Comparison of ENCODE assay signal across 8 mouse cellular contexts in genomic region chr11:69846738-69847688, GRCm38 (mm10). TPM values are rescaled to one million over a fixed set of nuclear protein-coding genes. Genes with fewer than 3 reads are reported as not detected.
DNase-seq lines count a peak whose midpoint lies in the region; ATAC-seq and TF ChIP-seq lines count a peak whose summit lies in the region.

No protein-coding gene starts in this region.

- H3K9me3 ChIP-seq in kidney, postnatal 0 days (replicated peaks; ENCODE audit: low read length): no peaks in the 10 kb centered on the region

- TF ChIP-seq CTCF in heart, adult 2 months (IDR thresholded peaks at IDR 0.05): no peak
- no peak for TF ChIP-seq CTCF in kidney, postnatal 0 days (IDR thresholded peaks at IDR 0.05; ENCODE audit: low read depth)

- H3K27ac ChIP-seq in brown adipose tissue, adult 24 weeks (replicated peaks; ENCODE audit: low read depth, low read length): peak overlapping the region; percentile 88
- H3K27ac ChIP-seq in heart, adult 2 months: peak overlapping the region; percentile 84
- H3K27ac ChIP-seq in kidney, postnatal 0 days: peak overlapping the region; percentile 96
- H3K27ac ChIP-seq in macrophage: peak overlapping the region; percentile 56

- no peaks in the 10 kb centered on the region for H3K79me2 ChIP-seq in heart, adult 2 months (replicated peaks; ENCODE audit: control insufficient read depth, insufficient read depth, low read length)
- no peaks in the 10 kb centered on the region; the same call in 1 of the 2 replicates for H3K79me2 ChIP-seq in macrophage (ENCODE audit: inconsistent target)

- no peaks in the 10 kb centered on the region for H3K27me3 ChIP-seq in heart, adult 2 months (ENCODE audit: control insufficient read depth, insufficient read depth, low read length)
- H3K27me3 ChIP-seq in kidney, postnatal 0 days (ENCODE audit: insufficient read depth, low read length): no peaks in the 10 kb centered on the region

- H3K4me2 ChIP-seq in kidney, postnatal 0 days (ENCODE audit: low read length): peak overlapping the region; percentile 75

- intact Hi-C loops in heart, adult 2 months (cut with DNase I): no loop called here

- peaks cover 11% of the 10 kb centered on the region for H3K4me1 ChIP-seq in brown adipose tissue, adult 24 weeks (ENCODE audit: control insufficient read depth, insufficient read depth, insufficient read length, low read length)
- H3K4me1 ChIP-seq in heart, adult 2 months (ENCODE audit: control insufficient read depth, insufficient read depth, low read length): peaks cover 5% of the 10 kb centered on the region
- peaks cover 9% of the 10 kb centered on the region; the same call in 1 of the 2 replicates for H3K4me1 ChIP-seq in kidney, postnatal 0 days (replicated peaks; ENCODE audit: insufficient read depth, low read length)

- DNase-seq in ovary, postnatal 36 days (ENCODE audit: low spot score): peak; percentile 30
- no peak for DNase-seq in ovary, postnatal 14 days (ENCODE audit: low spot score)
- peak; percentile 58 to 61 for DNase-seq in heart, adult 2 months
- DNase-seq in kidney, postnatal 0 days (ENCODE audit: low spot score): peak; percentile 46
- no peak for DNase-seq in frontal cortex, postnatal 10 days (ENCODE audit: low spot score in 2 of 2)
- DNase-seq in testis, postnatal 14 days (ENCODE audit: low spot score): no peak

- no peak for TF ChIP-seq POLR2A in heart, adult 2 months (IDR thresholded peaks at IDR 0.05; ENCODE audit: insufficient read depth, low read depth, low read length)

- peak overlapping the region; percentile 86 for H3K9ac ChIP-seq in heart, adult 2 months (ENCODE audit: low read depth, low read length)
- H3K9ac ChIP-seq in kidney, postnatal 0 days (ENCODE audit: low read depth, low read length): peak overlapping the region; percentile 83

- ATAC-seq in kidney, postnatal 0 days (replicated peaks; ENCODE audit: low FRiP score, low read depth): peak; percentile 27

- WGBS in heart, adult 2 months: 15% methylated on average over 37 of the region's 37 CpGs
- 8% methylated on average over 37 of the region's 37 CpGs for WGBS in kidney, postnatal 0 days
- 12% methylated on average over 37 of the region's 37 CpGs for WGBS in macrophage (ENCODE audit: missing documents)

- no peak for TF ChIP-seq EP300 in heart, adult 2 months (IDR thresholded peaks at IDR 0.05; ENCODE audit: insufficient read depth, low read depth, low read length)

- no peaks in the 10 kb centered on the region; the same call in 1 of the 2 replicates for H3K36me3 ChIP-seq in heart, adult 2 months (ENCODE audit: control insufficient read depth, insufficient read depth, low read length)
- H3K36me3 ChIP-seq in kidney, postnatal 0 days (ENCODE audit: insufficient read depth, low read length): peaks cover 28% of the 10 kb centered on the region
- peaks cover 15% of the 10 kb centered on the region; the same call in 1 of the 2 replicates for H3K36me3 ChIP-seq in macrophage (ENCODE audit: inconsistent target)

- peak overlapping the region; percentile 90 for H3K4me3 ChIP-seq in brown adipose tissue, adult 24 weeks (ENCODE audit: insufficient read depth, low read depth, low read length)
- peak overlapping the region; percentile 75 for H3K4me3 ChIP-seq in heart, adult 2 months
- peak overlapping the region; percentile 75 for H3K4me3 ChIP-seq in kidney, postnatal 0 days (replicated peaks; ENCODE audit: low read depth, low read length)
- H3K4me3 ChIP-seq in macrophage (ENCODE audit: inconsistent target): peak overlapping the region; percentile 88

RNA-seq across cellular contexts. Expression of gene Plscr3, which starts 0.8 kb away (rescaled TPM):
- polyA plus RNA-seq in brown adipose tissue, adult 24 weeks (2012; ENCODE audit: insufficient read depth, insufficient read length, missing spikeins): 18.7 TPM in 2 replicates
- total RNA-seq in heart, adult 2 months (2021): 10 to 100 TPM; 21.2 to 22.4 TPM
- 45.3 and 48.3 TPM in 2 replicates for polyA plus RNA-seq in heart, adult 2 months (2012; rRNA removed)
- polyA plus RNA-seq in kidney, postnatal 0 days (2015; fragmentation: Nextera tagmentation; extraction: Ambion mirVana): 96.4 and 102 TPM in 2 replicates
- 10 to 100 TPM in 19 of 26 experiments, 1 to 10 TPM in 7; 7.2 to 31.0 (median 17.1) TPM for total RNA-seq in macrophage (2018; cell fraction: chromatin; rRNA removed)
- total RNA-seq in macrophage (2018; cell fraction: cytosol; rRNA removed): 10 to 100 TPM; 20.0 to 38.9 (median 29.8) TPM
- total RNA-seq in macrophage (2018; cell fraction: nucleus; rRNA removed): 10 to 100 TPM; 13.3 to 60.6 (median 23.1) TPM
- polyA plus RNA-seq in macrophage (2018): 23.8 to 38.1 TPM (median 36.6 TPM) in 3 replicates

RNA-seq across cellular contexts. Expression of gene Tmem256, which starts 8.7 kb away (rescaled TPM):
- polyA plus RNA-seq in brown adipose tissue, adult 24 weeks (2012; ENCODE audit: insufficient read depth, insufficient read length, missing spikeins): 206 and 248 TPM in 2 replicates
- total RNA-seq in heart, adult 2 months (2021): 100 to 1,000 TPM; 214 to 254 TPM
- polyA plus RNA-seq in heart, adult 2 months (2012; rRNA removed): 308 and 350 TPM in 2 replicates
- polyA plus RNA-seq in kidney, postnatal 0 days (2015; fragmentation: Nextera tagmentation; extraction: Ambion mirVana): 485 and 528 TPM in 2 replicates
- 100 to 1,000 TPM in 11 of 26 experiments, 10 to 100 TPM in 15; 25.0 to 220 (median 82.7) TPM for total RNA-seq in macrophage (2018; cell fraction: chromatin; rRNA removed)
- 100 to 1,000 TPM; 247 to 418 (median 311) TPM for total RNA-seq in macrophage (2018; cell fraction: cytosol; rRNA removed)
- 100 to 1,000 TPM in 22 of 26 experiments, 10 to 100 TPM in 4; 66.1 to 274 (median 151) TPM for total RNA-seq in macrophage (2018; cell fraction: nucleus; rRNA removed)
- polyA plus RNA-seq in macrophage (2018): 71.2 to 302 TPM (median 269 TPM) in 3 replicates

RNA-seq across cellular contexts. Expression of gene Nlgn2, which starts 9.4 kb away (rescaled TPM):
- polyA plus RNA-seq in brown adipose tissue, adult 24 weeks (2012; ENCODE audit: insufficient read depth, insufficient read length, missing spikeins): 1.8 and 2.7 TPM in 2 replicates
- total RNA-seq in heart, adult 2 months (2021): 1 to 10 TPM; 3.4 to 5.0 TPM
- 6.0 and 6.7 TPM in 2 replicates for polyA plus RNA-seq in heart, adult 2 months (2012; rRNA removed)
- 4.1 and 4.7 TPM in 2 replicates for polyA plus RNA-seq in kidney, postnatal 0 days (2015; fragmentation: Nextera tagmentation; extraction: Ambion mirVana)
- 10 to 100 TPM in 11 of 26 experiments, 1 to 10 TPM in 15; 3.9 to 23.6 (median 8.2) TPM for total RNA-seq in macrophage (2018; cell fraction: chromatin; rRNA removed)
- total RNA-seq in macrophage (2018; cell fraction: cytosol; rRNA removed): 1 to 10 TPM in 16 of 26 experiments, under 1 TPM in 10; 0.59 to 2.6 (median 1.3) TPM
- total RNA-seq in macrophage (2018; cell fraction: nucleus; rRNA removed): 10 to 100 TPM in 5 of 26 experiments, 1 to 10 TPM in 21; 2.6 to 17.1 (median 6.2) TPM
- 0.80 to 2.1 TPM (median 1.0 TPM) in 3 replicates for polyA plus RNA-seq in macrophage (2018)

RNA-seq across cellular contexts. Expression of gene Tnk1, which starts 11.5 kb away (rescaled TPM):
- polyA plus RNA-seq in brown adipose tissue, adult 24 weeks (2012; ENCODE audit: insufficient read depth, insufficient read length, missing spikeins): not detected in 2 replicates
- not detected for total RNA-seq in heart, adult 2 months (2021)
- polyA plus RNA-seq in heart, adult 2 months (2012; rRNA removed): 0.20 and 0.68 TPM in 2 replicates
- 6.3 and 7.0 TPM in 2 replicates for polyA plus RNA-seq in kidney, postnatal 0 days (2015; fragmentation: Nextera tagmentation; extraction: Ambion mirVana)
- not detected for total RNA-seq in macrophage (2018; cell fraction: chromatin; rRNA removed)
- total RNA-seq in macrophage (2018; cell fraction: cytosol; rRNA removed): not detected
- not detected for total RNA-seq in macrophage (2018; cell fraction: nucleus; rRNA removed)
- polyA plus RNA-seq in macrophage (2018): not detected in 3 replicates

RNA-seq across cellular contexts. Expression of gene Spem1, which starts 25.0 kb away (rescaled TPM):
- polyA plus RNA-seq in brown adipose tissue, adult 24 weeks (2012; ENCODE audit: insufficient read depth, insufficient read length, missing spikeins): not detected in 2 replicates
- total RNA-seq in heart, adult 2 months (2021): not detected
- polyA plus RNA-seq in heart, adult 2 months (2012; rRNA removed): 0.23 and 0.32 TPM in 2 replicates
- polyA plus RNA-seq in kidney, postnatal 0 days (2015; fragmentation: Nextera tagmentation; extraction: Ambion mirVana): not detected in 2 replicates
- total RNA-seq in macrophage (2018; cell fraction: chromatin; rRNA removed): not detected
- total RNA-seq in macrophage (2018; cell fraction: cytosol; rRNA removed): not detected
- not detected for total RNA-seq in macrophage (2018; cell fraction: nucleus; rRNA removed)
- polyA plus RNA-seq in macrophage (2018): not detected in 3 replicates

Comparison
In these comparisons a context has a peak if more than half of its experiments do, and no peak if none do; other contexts are left out.
1. DNase-seq: peak in ovary, postnatal 36 days (single experiment), heart, adult 2 months (2 of 2) and kidney, postnatal 0 days (single experiment); none in ovary, postnatal 14 days (single experiment), frontal cortex, postnatal 10 days (0 of 2) and testis, postnatal 14 days (single experiment).
2. Peak in every context shown above with its lines, with median percentiles within 50 percentile points of each other: H3K27ac ChIP-seq and H3K4me3 ChIP-seq.